Mouse (Mus musculus) gastrocnemius, postnatal 10 days (tissue): ENCODE results near the gene Btbd9. TPM values are rescaled to one million over a fixed set of nuclear protein-coding genes. Genes with fewer than 3 reads are reported as not detected.

Source experiments
- DNase-seq: peaks from one replicate; pipeline ENCODE4 v3.0.0; 2021; ENCODE audit warnings: mixed read lengths
- total RNA-seq, 2 experiments: library from RNA; stranded (reverse); gene quantifications; 2 replicates each; pipeline ENCODE4 v1.2.3; 2021

The Btbd9 gene
- total RNA-seq, 2 experiments from 2014 or later = 16.7 to 20.1 TPM

DNA sequence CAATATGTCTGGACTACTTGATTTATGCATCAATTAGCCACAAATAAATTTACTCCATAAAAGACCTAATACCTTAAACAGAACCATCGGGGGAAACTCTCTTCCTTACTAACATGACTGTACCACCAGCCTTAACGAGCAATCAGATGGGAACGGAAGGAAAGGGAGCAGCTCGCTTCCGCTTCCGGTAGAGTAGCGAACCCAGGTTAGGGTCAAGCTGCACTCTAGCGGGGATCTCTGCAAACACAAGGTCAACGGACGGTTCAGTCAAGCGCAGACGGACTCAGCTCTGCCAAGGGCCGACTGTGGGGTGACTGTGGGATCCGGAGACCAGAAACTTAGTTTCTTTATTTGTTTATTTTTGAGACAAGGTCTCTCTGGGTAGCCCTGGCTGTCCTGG is 25.9 kb upstream of the Btbd9 start:
- DNase-seq = no peak

DNA sequence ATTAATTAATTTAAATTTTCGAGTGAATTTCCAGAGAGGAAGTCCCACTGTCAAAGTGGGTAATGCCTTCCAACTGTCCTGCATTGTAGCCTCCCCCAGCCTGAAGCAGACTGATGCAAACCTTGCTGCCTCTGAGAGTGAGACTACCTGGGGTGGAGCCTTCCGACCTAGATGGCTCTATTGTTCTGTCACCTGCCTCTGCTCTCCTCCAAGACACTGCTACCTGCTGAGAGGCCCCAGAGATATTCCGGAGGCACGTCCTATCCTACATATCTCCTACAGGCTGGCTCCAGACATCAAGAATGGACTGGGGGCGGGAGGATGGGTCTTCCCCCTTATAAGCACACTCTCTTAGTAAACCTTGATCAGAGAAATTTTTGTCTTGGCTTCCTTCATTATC is 22.0 kb upstream of the Btbd9 start:
- no peak for DNase-seq

GRCm38 (mm10) chr17:30597786-30598185 is 21.5 kb upstream of the Btbd9 start:
- no peak for DNase-seq

GRCm38 (mm10) chr17:30594846-30595245 is 18.6 kb upstream of the Btbd9 start:
- no peak for DNase-seq

DNA sequence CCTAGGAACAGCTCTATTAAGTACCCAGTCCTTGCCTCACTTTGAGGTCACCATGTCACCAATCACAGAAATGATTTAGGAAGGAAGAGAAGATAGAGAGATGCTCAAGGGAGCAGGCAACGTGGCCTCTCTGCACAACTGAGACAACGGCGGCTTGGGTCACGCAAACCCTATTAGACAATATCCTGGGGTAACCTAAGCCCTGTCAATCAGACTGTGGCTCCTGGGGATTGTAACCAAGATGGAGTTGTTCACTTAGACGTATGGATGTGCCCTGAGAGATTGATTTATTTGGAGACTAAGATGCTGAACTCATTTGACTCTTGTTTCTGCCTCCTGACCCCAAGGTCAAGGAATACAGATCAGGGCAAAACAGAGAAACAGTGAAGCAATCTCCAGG is 18.1 kb upstream of the Btbd9 start:
- no peak for DNase-seq

- peak; percentile 48 for DNase-seq
These were observed 14.3 kb upstream of the Btbd9 start for GRCm38 (mm10) chr17:30590417-30591198.

DNA sequence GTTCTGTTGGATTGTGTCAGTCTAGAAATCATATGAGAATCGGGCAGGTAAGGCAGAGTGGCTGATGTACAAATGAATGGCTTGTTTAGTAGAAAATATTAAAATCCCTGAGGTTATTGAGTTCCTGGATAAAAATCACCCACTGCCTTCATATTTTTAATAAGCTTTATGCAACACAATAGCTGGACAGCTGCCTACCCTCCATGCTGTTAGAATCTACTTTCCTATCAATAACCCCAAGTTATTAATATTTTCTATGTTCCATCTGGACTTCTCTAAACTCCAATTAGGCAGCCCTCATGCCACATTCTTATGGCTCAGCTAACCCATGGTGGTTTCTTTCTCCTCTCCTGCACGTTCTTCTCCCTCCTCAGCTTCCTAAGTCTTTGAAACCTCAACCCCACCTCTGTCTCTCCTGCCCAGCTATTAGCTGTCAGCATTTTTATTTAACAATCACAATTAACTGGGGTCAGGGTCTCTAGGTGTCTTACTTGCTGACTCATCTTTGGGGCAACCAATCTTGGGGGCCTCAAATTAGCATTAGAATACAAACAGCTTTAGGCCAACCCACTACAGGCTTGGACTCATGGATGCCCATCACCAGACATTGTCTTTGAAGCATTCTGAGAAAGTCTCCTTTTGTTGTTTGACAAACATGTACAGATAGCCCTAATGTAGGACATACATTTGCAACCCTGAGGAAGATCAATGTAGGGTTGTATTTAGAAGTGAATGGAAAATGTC is 7.1 kb upstream of the Btbd9 start:
- DNase-seq = no peak

GRCm38 (mm10) chr17:30582313-30582712 is 6.0 kb upstream of the Btbd9 start:
- DNase-seq = no peak

- no peak for DNase-seq
These were observed 4.9 kb upstream of the Btbd9 start for GRCm38 (mm10) chr17:30581201-30581600.

- DNase-seq = no peak
These were observed 4.5 kb upstream of the Btbd9 start for GRCm38 (mm10) chr17:30580781-30581180.

- no peak for DNase-seq
These were observed 658 bp upstream of the Btbd9 start for GRCm38 (mm10) chr17:30576946-30577345.

DNA sequence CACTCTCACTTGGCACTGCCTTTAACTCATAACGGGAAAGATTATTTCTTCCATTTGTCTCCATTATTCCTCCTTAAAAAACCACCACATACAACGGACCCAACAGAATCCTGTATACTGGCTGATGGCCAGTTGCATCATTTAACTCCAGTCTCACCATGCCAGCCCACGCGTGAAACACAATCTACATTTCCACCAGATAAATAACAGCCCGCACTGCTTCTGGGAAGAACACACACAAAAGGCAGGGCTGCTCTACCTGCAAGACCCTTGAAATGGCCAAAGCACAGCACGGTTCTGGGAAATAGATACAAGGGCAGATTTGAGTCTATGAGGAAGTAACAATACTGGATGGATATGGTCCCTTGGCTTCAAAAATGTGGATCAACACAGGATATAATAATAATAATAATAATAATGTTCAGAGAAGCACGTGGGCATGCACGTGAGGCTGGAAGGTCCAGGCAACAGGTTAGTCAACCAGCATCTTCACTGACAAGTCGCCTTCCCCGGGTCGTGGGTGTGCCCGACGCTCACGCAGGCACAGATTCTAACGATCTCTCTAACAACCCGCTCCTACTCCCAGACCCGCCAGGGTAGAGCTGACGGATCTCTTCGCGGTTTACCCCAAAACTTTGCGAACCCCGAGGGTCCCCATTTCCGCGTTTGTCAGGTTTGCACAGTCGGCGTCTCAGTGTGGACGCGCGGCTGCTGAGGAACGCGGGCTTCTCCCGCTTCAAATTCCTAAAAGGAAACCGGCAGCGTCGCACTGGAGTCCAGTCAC is 975 bp downstream of the Btbd9 start:
- DNase-seq = no peak

DNA sequence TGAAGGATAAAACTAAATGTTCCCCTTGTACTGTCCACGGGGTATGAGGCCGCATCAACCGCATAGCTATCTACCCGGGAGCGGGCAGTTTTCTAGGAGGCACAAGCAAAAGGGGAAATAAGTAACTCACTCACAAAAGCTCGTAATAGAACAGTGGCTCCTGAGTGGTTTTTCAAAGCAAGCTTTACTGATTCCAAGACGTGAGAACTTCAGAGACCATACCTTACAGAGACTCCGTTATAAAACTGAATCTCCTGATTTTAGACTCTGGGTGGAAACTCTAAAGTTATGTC is 1.6 kb downstream of the Btbd9 start:
- no peak for DNase-seq

DNA sequence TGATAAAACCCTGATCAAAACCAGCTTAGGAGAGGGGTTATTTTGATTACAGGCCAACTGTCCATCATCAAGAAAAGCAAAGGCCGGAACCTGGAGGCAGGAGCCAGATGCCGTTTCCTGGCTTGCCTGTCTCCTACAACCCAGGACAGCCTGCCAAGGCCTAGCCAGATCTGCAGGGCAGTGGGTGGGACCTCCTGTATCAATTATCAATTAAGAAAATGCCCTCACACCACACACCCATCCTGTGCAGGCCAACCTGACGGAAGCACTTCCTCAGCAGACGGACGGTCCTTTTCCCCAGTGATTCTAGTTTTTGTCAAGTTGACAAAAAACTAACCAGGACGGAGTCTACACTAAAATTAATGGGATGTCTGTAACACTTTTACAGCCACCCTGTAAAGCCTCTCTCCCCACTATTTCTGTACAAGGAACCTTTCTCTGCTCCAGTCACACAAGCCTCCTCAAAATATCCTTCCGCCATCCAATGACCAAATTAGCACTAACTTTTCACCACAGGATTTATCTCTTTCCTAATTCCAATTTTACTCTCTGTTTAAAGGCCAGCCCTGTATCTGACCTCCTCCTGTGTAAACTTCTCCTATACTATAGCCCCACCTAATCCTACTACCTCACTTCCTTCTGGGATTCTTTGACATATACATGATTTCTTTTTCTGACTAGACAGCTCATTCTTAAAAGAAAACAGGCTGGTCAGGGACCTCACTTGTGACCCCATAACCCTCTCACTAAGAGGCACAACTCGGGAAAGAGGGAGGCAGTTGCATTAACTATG is 2.1 kb downstream of the Btbd9 start:
- DNase-seq = no peak

DNA sequence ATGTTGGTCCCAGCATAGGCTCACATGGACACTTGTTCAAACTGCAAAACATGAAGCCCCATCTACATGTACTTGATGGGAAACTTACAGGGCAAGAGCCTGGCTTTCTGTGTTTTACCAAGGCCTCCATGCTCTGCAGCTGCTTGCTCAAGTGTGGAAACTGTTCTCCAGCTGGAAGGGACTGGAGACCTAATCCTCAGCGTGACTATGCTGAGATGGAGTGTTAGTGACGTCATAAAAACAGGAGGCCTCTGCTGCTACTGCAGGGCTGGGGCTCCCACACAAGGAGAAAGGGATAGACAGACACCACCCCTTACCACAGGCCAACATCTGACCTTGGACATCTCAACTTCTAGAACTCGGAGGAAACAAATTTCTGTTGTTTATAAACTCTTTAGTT is 5.3 kb downstream of the Btbd9 start:
- DNase-seq = no peak

- DNase-seq = no peak
These were observed 6.1 kb downstream of the Btbd9 start for GRCm38 (mm10) chr17:30570173-30570572.

DNA sequence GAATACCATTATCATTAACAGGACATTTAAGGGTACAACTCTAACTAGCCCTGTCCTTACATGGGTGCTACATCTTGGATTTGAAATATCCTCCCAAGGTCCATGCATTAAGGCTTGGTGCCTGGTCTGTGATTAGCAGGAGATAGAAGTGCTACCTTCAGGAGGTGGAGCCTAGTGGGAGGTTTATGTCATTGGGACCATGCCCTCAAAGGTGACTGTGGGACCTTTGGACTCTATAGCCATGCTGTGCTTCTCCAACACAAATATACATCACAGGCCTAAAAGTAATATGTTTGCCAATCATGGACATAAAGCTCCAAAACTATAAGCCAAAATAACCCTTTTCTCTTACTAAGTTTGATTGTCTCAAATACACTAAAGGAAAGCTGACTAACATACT is 7.8 kb downstream of the Btbd9 start:
- no peak for DNase-seq

GRCm38 (mm10) chr17:30564971-30565370 is 11.3 kb downstream of the Btbd9 start:
- no peak for DNase-seq

- no peak for DNase-seq
These were observed 11.9 kb downstream of the Btbd9 start for GRCm38 (mm10) chr17:30564407-30564806.

DNA sequence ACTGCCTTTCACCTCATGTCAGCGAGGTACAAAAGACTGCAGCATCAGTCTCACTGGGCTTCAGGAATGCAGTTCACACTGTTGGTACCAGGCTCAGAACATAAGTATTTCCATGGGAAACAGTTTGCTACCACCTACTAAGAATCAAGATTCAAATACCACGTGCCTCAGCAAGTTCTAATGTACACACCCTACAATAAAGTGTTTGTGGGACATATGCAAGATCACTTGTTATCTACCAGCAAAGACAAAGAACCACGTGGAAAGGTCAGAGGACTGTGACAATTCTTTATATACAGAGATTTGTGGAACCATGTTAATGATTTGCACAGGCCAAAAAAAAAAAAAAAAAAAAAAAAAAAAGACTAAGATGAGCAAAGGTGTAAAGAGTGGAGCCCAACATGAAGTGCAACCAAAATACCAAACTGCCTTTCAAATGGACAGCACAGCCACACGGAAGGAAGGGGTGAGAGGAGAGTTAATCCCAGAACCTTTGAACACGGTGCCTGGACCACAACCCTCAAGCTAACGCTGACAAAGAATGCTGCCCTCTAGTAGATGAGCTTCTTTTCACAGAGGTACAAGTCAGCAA is 12.7 kb downstream of the Btbd9 start:
- DNase-seq = no peak

DNA sequence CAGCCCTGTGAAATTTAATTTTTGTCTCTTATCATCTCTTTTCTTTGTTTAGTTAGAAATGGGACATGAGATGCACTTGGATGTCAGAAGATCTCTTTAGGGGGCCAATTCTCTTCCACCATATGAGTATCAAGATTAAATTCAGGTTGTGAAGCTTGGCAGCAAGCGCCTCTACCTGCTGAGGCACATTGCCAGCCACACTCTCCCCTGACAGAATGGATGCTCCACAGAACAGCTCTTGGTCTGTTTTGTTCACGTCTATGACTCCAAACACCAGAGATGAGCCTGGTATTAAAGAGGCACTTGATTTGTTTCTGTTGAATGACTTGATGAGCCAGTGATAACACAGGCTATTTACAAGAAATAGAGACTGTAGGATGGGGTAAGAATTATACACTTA is 13.5 kb downstream of the Btbd9 start:
- DNase-seq = no peak

DNA sequence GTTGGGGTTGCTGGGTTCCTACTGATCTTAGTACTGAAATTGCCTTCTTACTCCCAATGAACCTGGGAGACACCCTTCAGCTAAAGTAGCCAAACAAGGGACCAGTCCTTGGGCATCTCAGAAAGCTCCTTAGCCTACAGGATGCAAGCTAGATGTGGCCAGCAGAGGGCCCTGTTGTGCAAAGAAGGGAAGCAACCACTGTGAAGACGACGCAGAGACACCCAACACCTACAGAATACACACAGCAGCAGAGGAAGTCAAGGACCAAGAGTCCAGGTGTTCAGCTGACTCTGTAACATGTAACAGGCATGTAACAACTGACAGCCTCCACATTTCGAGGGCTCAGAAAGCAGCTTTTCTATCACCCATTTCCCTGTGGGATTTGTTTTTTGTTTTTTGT is 16.8 kb downstream of the Btbd9 start:
- DNase-seq = peak; percentile 72
